Mouse (Mus musculus) forebrain, embryonic 14.5 days (tissue): ENCODE measurements around the gene Slc10a7. TPM values are rescaled to one million over a fixed set of nuclear protein-coding genes. Genes with fewer than 3 reads are reported as not detected.
"Not testable (repeated sequence)": the region's sequence is repeated elsewhere in the genome, so short reads cannot be mapped to it uniquely, and the experiment has no call there.

Experiments
- ATAC-seq: fragments of 200-750 bp; cut with Nextera tagmentation; 2 replicates; pipeline ENCODE4 v1.8.0; 2017; ENCODE audit warnings: mild to moderate bottlenecking, moderate library complexity
- DNase-seq: peaks from one replicate; pipeline ENCODE4 v3.0.0-alpha.2; 2015; ENCODE audit warnings: low spot score
- H3K27ac ChIP-seq: fragments of 300-500 bp; sonication (generic); 2 replicates; pipeline ENCODE4 v1.5.1; 2014; ENCODE audit warnings: low read depth, mild to moderate bottlenecking, control low read depth, low read length, moderate library complexity
- H3K27me3 ChIP-seq: fragments of 300-500 bp; sonication (generic); replicated peaks from 2 replicates; pipeline ENCODE4 v1.6.1; 2014; ENCODE audit warnings: low read length, control low read depth, mixed read lengths; ENCODE audit not compliant: control insufficient read depth, insufficient read depth
- H3K36me3 ChIP-seq: fragments of 300-500 bp; sonication (generic); 2 replicates; pipeline ENCODE4 v1.6.1; 2014; ENCODE audit warnings: low read length, control low read depth; ENCODE audit not compliant: control insufficient read depth, insufficient read depth
- H3K4me1 ChIP-seq: fragments of 300-500 bp; sonication (generic); 2 replicates; pipeline ENCODE4 v1.6.1; 2014; ENCODE audit warnings: antibody characterized with exemption, low read length, control low read depth; ENCODE audit not compliant: control insufficient read depth, insufficient read depth
- H3K4me2 ChIP-seq: fragments of 300-500 bp; sonication (generic); 2 replicates; pipeline ENCODE4 v1.6.1; 2014; ENCODE audit warnings: mild to moderate bottlenecking, control low read depth, low read length
- H3K4me3 ChIP-seq: fragments of 300-500 bp; sonication (generic); 2 replicates; pipeline ENCODE4 v1.5.1; 2014; ENCODE audit warnings: low read depth, low read length, control low read depth
- H3K9ac ChIP-seq: fragments of 300-500 bp; sonication (generic); 2 replicates; pipeline ENCODE4 v1.6.1; 2014; ENCODE audit warnings: mild to moderate bottlenecking, low read length, control low read depth, moderate library complexity
- H3K9me3 ChIP-seq: fragments of 300-500 bp; sonication (generic); replicated peaks from 2 replicates; pipeline ENCODE4 v1.6.1; 2016; ENCODE audit warnings: low read length, control low read depth, mixed read lengths; ENCODE audit not compliant: control insufficient read depth
- WGBS: fragments of 180-500 bp; shearing (Covaris S2); extraction: QIAGEN DNeasy Blood & Tissue Kit; methylation state at CpG from one replicate; pipeline ENCODE4 v1.1.7; 2014; 5-methylcytosine and 5-hydroxymethylcytosine counted together
- polyA plus RNA-seq: library from polyadenylated mRNA; unstranded; fragments of >200 nt; fragmentation: Nextera tagmentation; extraction: Ambion mirVana; gene quantifications from 2 replicates; pipeline ENCODE4 v1.2.1, GENCODE M21; 2014

Slc10a7 gene
- polyA plus RNA-seq, result 5.2 and 6.8 TPM in 2 replicates

- peak within 1 kb of the TSS; percentile 96 for H3K27ac ChIP-seq
- WGBS, result under 1% methylated on average over 50 of the region's 51 CpGs
- no peaks in the 10 kb centered on the region; the same call in 1 of the 2 replicates for H3K9me3 ChIP-seq
- peak within 1 kb of the TSS; percentile 95 for H3K4me3 ChIP-seq
- peaks cover 10% of the 10 kb centered on the region for H3K36me3 ChIP-seq
- H3K27me3 ChIP-seq, result no peaks in the 10 kb centered on the region
- peak within 1 kb of the TSS; percentile 98 for H3K9ac ChIP-seq
- H3K4me1 ChIP-seq, result peaks cover 10% of the 10 kb centered on the region
- peak; percentile 93 for DNase-seq
- ATAC-seq, result peak; percentile 97
- H3K4me2 ChIP-seq, result peak within 1 kb of the TSS; percentile 91
Observed at GRCm38 (mm10) chr8:78509273-78510031, at the start of gene Slc10a7. Gene Slc10a7 (plus strand): TSS chr8:78509346.

GRCm38 (mm10) chr8:78463941-78464340 lies 45.2 kb upstream of the Slc10a7 start:
- Histone ChIP-seq H3K4me2 (no peak overlapping the region), H3K27ac (no peak overlapping the region), H3K4me1 (no peaks in the 10 kb centered on the region), H3K9me3 (no peaks in the 10 kb centered on the region), H3K4me3 (no peak overlapping the region), H3K27me3 (no peaks in the 10 kb centered on the region), H3K9ac (no peak overlapping the region), H3K36me3 (no peaks in the 10 kb centered on the region)
- no peak for ATAC-seq
- no peak for DNase-seq
- WGBS, result 92% methylated on average over 2 of the region's 2 CpGs

DNA sequence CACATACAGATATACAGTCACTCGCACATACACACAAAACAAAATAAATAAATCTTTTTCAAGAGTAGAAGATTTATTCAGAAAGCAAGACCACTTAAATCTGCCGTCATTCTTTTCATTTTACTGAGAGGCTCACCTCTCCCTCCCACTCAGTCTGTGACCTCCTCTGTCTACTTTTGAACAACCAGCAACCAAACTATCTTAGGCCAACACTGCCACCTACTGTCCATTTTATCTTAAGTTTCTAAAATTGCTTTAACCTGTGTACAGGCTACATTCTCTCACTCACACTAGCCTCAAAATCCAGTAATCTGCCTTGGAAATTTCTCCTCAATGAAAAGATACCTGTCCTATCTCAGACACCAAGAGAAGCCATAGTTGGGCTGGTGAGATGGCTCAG lies 41.3 kb upstream of the Slc10a7 start:
- Histone ChIP-seq H3K9ac (no peak overlapping the region), H3K36me3 (no peaks in the 10 kb centered on the region), H3K4me1 (no peaks in the 10 kb centered on the region), H3K9me3 (no peaks in the 10 kb centered on the region), H3K4me3 (no peak overlapping the region), H3K27me3 (no peaks in the 10 kb centered on the region), H3K27ac (no peak overlapping the region), H3K4me2 (no peak overlapping the region)
- DNase-seq, result peak; percentile 9
- WGBS, result 90% methylated on average over 2 of the region's 2 CpGs
- ATAC-seq, result no peak

- WGBS, result 66% methylated on average over 6 of the region's 6 CpGs
- DNase-seq, result peak; percentile 50
Observed at GRCm38 (mm10) chr8:78477051-78477829, 31.9 kb upstream of the Slc10a7 start.

GRCm38 (mm10) chr8:78489733-78490132 lies 19.4 kb upstream of the Slc10a7 start:
- Histone ChIP-seq H3K4me2 (no peak overlapping the region), H3K4me1 (no peaks in the 10 kb centered on the region), H3K4me3 (no peak overlapping the region), H3K27me3 (no peaks in the 10 kb centered on the region), H3K9ac (no peak overlapping the region), H3K27ac (no peak overlapping the region), H3K9me3 (no peaks in the 10 kb centered on the region), H3K36me3 (no peaks in the 10 kb centered on the region)
- WGBS, result 85% methylated on average over 3 of the region's 3 CpGs
- DNase-seq (no peak), ATAC-seq (no peak)

More at GRCm38 (mm10) chr8:78477051-78477829, 31.9 kb upstream of the Slc10a7 start:
- no peaks in the 10 kb centered on the region for H3K36me3 ChIP-seq
- no peaks in the 10 kb centered on the region for H3K9me3 ChIP-seq
- no peak overlapping the region for H3K4me2 ChIP-seq
- no peak overlapping the region for H3K27ac ChIP-seq
- no peaks in the 10 kb centered on the region for H3K27me3 ChIP-seq
- no peaks in the 10 kb centered on the region for H3K4me1 ChIP-seq
- H3K9ac ChIP-seq, result no peak overlapping the region
- no peak for ATAC-seq
- H3K4me3 ChIP-seq, result no peak overlapping the region

- Histone ChIP-seq H3K4me2 (no peak overlapping the region), H3K36me3 (no peaks in the 10 kb centered on the region)
- ATAC-seq, result no peak
Observed at GRCm38 (mm10) chr8:78493031-78493430, 16.1 kb upstream of the Slc10a7 start.

DNA sequence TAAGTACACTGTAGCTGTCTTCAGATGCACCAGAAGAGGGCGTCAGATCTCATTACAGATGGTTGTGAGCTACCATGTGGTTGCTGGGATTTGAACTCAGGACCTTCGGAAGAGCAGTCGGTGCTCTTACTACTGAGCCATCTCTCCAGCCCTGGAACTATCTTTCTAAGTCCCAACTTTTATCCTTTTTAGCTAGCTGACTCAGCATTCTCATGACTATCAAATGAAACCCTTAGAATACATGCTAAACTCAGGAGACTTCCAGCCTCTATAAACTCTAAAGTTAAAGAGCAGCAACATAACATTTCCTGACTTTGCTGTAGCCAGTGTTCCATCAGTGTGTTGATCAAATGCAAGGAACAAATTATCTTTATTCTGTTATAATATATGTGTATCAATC lies 12.9 kb upstream of the Slc10a7 start:
- WGBS, result 96% methylated on average over 2 of the region's 3 CpGs
- not testable (repeated sequence) for H3K36me3 ChIP-seq, H3K27ac ChIP-seq, H3K9ac ChIP-seq, H3K4me1 ChIP-seq, H3K4me3 ChIP-seq, H3K9me3 ChIP-seq, H3K4me2 ChIP-seq, ATAC-seq, DNase-seq, H3K27me3 ChIP-seq

More at GRCm38 (mm10) chr8:78493031-78493430, 16.1 kb upstream of the Slc10a7 start:
- H3K4me3 ChIP-seq, result no peak overlapping the region
- H3K9me3 ChIP-seq, result no peaks in the 10 kb centered on the region
- WGBS, result 43% methylated on average over 2 of the region's 2 CpGs
- H3K27ac ChIP-seq, result no peak overlapping the region
- no peaks in the 10 kb centered on the region for H3K27me3 ChIP-seq
- no peak for DNase-seq
- H3K4me1 ChIP-seq, result no peaks in the 10 kb centered on the region
- H3K9ac ChIP-seq, result no peak overlapping the region

DNA sequence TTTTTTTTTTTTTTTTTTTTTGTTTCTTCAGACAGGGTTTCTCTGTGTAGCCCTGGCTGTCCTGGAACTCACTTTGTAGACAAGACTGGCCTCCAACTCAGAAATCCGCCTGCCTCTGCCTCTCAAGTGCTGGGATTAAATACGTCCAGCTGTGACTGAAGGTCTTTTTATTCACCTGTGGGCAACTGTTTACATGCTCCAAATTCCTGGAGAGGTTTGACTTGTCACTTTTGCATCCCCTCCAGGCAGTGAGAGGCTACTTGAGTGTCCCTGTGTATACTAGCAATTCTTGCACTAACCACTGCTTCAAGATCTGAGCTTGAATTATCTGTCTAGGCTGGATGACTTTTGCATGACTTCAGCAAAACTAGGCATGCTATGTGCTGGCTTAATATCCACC lies 6.4 kb upstream of the Slc10a7 start:
- peaks cover 24% of the 10 kb centered on the region for H3K36me3 ChIP-seq
- no peak overlapping the region for H3K27ac ChIP-seq
- no peaks in the 10 kb centered on the region for H3K27me3 ChIP-seq
- no peak for DNase-seq
- H3K4me3 ChIP-seq, result no peak overlapping the region
- no peaks in the 10 kb centered on the region; the same call in 1 of the 2 replicates for H3K9me3 ChIP-seq
- WGBS, result 63% methylated on average over 2 of the region's 2 CpGs
- H3K4me2 ChIP-seq, result no peak overlapping the region
- no peak for ATAC-seq
- H3K9ac ChIP-seq, result no peak overlapping the region
- H3K4me1 ChIP-seq, result peaks cover 4% of the 10 kb centered on the region
